Mouse (Mus musculus) monocyte, adult 2 months (primary cell): ENCODE results near the gene Crybb3.
A peak's percentile ranks its signal among the peaks of the same experiment; 100 is the strongest.

ENCODE experiments used
- DNase-seq, 2 experiments: peaks; one replicate each; pipeline ENCODE4 v3.0.0; 2022; ENCODE audit warnings: low spot score in 2 of 2, low read depth in 1 of 2

The Crybb3 gene

GRCm38 (mm10) chr5:113105035-113105434 is 23.7 kb upstream of the Crybb3 start:
- no peak for DNase-seq

GRCm38 (mm10) chr5:113102455-113102854 is 21.1 kb upstream of the Crybb3 start:
- DNase-seq, result no peak

- no peak for DNase-seq
Measured at GRCm38 (mm10) chr5:113101457-113101856, 20.1 kb upstream of the Crybb3 start.

GRCm38 (mm10) chr5:113100422-113100821 is 19.0 kb upstream of the Crybb3 start:
- no peak for DNase-seq

GRCm38 (mm10) chr5:113099546-113099945 is 18.2 kb upstream of the Crybb3 start:
- peak; percentile 50 to 85 for DNase-seq

GRCm38 (mm10) chr5:113097551-113097950 is 16.2 kb upstream of the Crybb3 start:
- DNase-seq, result no peak

- no peak for DNase-seq
Measured at GRCm38 (mm10) chr5:113095456-113095855, 14.1 kb upstream of the Crybb3 start.

GRCm38 (mm10) chr5:113092406-113092805 is 11.0 kb upstream of the Crybb3 start:
- DNase-seq, result no peak

- no peak for DNase-seq
Measured at GRCm38 (mm10) chr5:113091162-113091561, 9.8 kb upstream of the Crybb3 start.

GRCm38 (mm10) chr5:113090750-113091149 is 9.4 kb upstream of the Crybb3 start:
- no peak for DNase-seq

GRCm38 (mm10) chr5:113090077-113090690 is 8.8 kb upstream of the Crybb3 start:
- DNase-seq, result no peak

- no peak for DNase-seq
Measured at GRCm38 (mm10) chr5:113087465-113087864, 6.1 kb upstream of the Crybb3 start.

GRCm38 (mm10) chr5:113086990-113087389 is 5.6 kb upstream of the Crybb3 start:
- no peak for DNase-seq

GRCm38 (mm10) chr5:113086439-113086838 is 5.1 kb upstream of the Crybb3 start:
- no peak for DNase-seq

GRCm38 (mm10) chr5:113085931-113086330 is 4.5 kb upstream of the Crybb3 start:
- DNase-seq, result no peak

- DNase-seq, result no peak
Measured at GRCm38 (mm10) chr5:113084309-113084708, 2.9 kb upstream of the Crybb3 start.

GRCm38 (mm10) chr5:113082356-113083168 is 1.2 kb upstream of the Crybb3 start:
- no peak for DNase-seq

- no peak for DNase-seq
Measured at GRCm38 (mm10) chr5:113081020-113081419, 364 bp downstream of the Crybb3 start.

- DNase-seq, result no peak
Measured at GRCm38 (mm10) chr5:113079783-113080182, 1.6 kb downstream of the Crybb3 start.

GRCm38 (mm10) chr5:113078686-113079085 is 2.7 kb downstream of the Crybb3 start:
- no peak for DNase-seq

- DNase-seq, result no peak
Measured at GRCm38 (mm10) chr5:113070017-113070416, 11.4 kb downstream of the Crybb3 start, which contains the start of gene Crybb2. Crybb2 (minus strand) TSS chr5:113070117.

- peak in 1 of 2 experiments; percentile 69 for DNase-seq
Measured at GRCm38 (mm10) chr5:113054308-113054707, 27.1 kb downstream of the Crybb3 start.
